Mouse (Mus musculus): ENCODE results near the gene Mapk10. TPM values are rescaled to one million over a fixed set of nuclear protein-coding genes. Genes with fewer than 3 reads are reported as not detected.
A peak's percentile ranks its signal among the peaks of the same experiment; 100 is the strongest.

The Mapk10 gene
- total RNA-seq, 2 experiments from 2014 or later = 30.0 to 37.4 TPM

- intact Hi-C loops (cut with DNase I) = no loop called here
- no peak for DNase-seq
These were observed 138.8 kb downstream of the Mapk10 start for GRCm38 (mm10) chr5:103072200-103072825.

GRCm38 (mm10) chr5:103071006-103071612 is 140.0 kb downstream of the Mapk10 start:
- intact Hi-C loops (cut with DNase I) = no loop called here
- no peak for DNase-seq

GRCm38 (mm10) chr5:103050319-103050916 is 160.7 kb downstream of the Mapk10 start:
- intact Hi-C loops (cut with DNase I) = no loop called here
- no peak for DNase-seq

- intact Hi-C loops (cut with DNase I) = no loop called here
- DNase-seq = no peak
These were observed 163.1 kb downstream of the Mapk10 start for GRCm38 (mm10) chr5:103048011-103048410.

- intact Hi-C loops (cut with DNase I) = no loop called here
- no peak for DNase-seq
These were observed 173.4 kb downstream of the Mapk10 start for GRCm38 (mm10) chr5:103037752-103038151.

- intact Hi-C loops (cut with DNase I) = no loop called here
- DNase-seq = peak; percentile 46 to 50
These were observed 182.1 kb downstream of the Mapk10 start for GRCm38 (mm10) chr5:103028940-103029621.

- peak in 1 of 2 experiments; percentile 17 for DNase-seq
- intact Hi-C loops (cut with DNase I) = no loop called here
These were observed 188.5 kb downstream of the Mapk10 start for GRCm38 (mm10) chr5:103022504-103023172.

GRCm38 (mm10) chr5:103021479-103021878 is 189.7 kb downstream of the Mapk10 start:
- intact Hi-C loops (cut with DNase I) = no loop called here
- DNase-seq = no peak

GRCm38 (mm10) chr5:103020954-103021353 is 190.2 kb downstream of the Mapk10 start:
- no peak for DNase-seq
- intact Hi-C loops (cut with DNase I) = no loop called here

- DNase-seq = no peak
- intact Hi-C loops (cut with DNase I) = no loop called here
These were observed 191.0 kb downstream of the Mapk10 start for GRCm38 (mm10) chr5:103020127-103020526.

GRCm38 (mm10) chr5:103017637-103018036 is 193.5 kb downstream of the Mapk10 start:
- DNase-seq = no peak
- intact Hi-C loops (cut with DNase I) = no loop called here

GRCm38 (mm10) chr5:103014309-103014708 is 196.8 kb downstream of the Mapk10 start:
- DNase-seq = no peak
- intact Hi-C loops (cut with DNase I) = no loop called here

GRCm38 (mm10) chr5:103008894-103009293 is 202.2 kb downstream of the Mapk10 start:
- intact Hi-C loops (cut with DNase I) = no loop called here
- no peak for DNase-seq

- intact Hi-C loops (cut with DNase I) = no loop called here
These were observed 209.0 kb downstream of the Mapk10 start for GRCm38 (mm10) chr5:103002116-103002515.

GRCm38 (mm10) chr5:103000572-103000971 is 210.6 kb downstream of the Mapk10 start:
- DNase-seq = no peak
- intact Hi-C loops (cut with DNase I) = no loop called here

More at GRCm38 (mm10) chr5:103002116-103002515, 209.0 kb downstream of the Mapk10 start:
- peak in 1 of 2 experiments; percentile 8 for DNase-seq

GRCm38 (mm10) chr5:102998524-102998923 is 212.6 kb downstream of the Mapk10 start:
- intact Hi-C loops (cut with DNase I) = no loop called here
- no peak for DNase-seq

- no peak for DNase-seq
- intact Hi-C loops (cut with DNase I) = no loop called here
These were observed 213.2 kb downstream of the Mapk10 start for GRCm38 (mm10) chr5:102997907-102998306.

- intact Hi-C loops (cut with DNase I) = no loop called here
- no peak for DNase-seq
These were observed 214.8 kb downstream of the Mapk10 start for GRCm38 (mm10) chr5:102996331-102996730.

GRCm38 (mm10) chr5:102995928-102996327 is 215.2 kb downstream of the Mapk10 start:
- intact Hi-C loops (cut with DNase I) = no loop called here

GRCm38 (mm10) chr5:102993951-102994350 is 217.2 kb downstream of the Mapk10 start:
- peak; percentile 38 to 48 for DNase-seq
- intact Hi-C loops (cut with DNase I) = no loop called here

More at GRCm38 (mm10) chr5:102995928-102996327, 215.2 kb downstream of the Mapk10 start:
- DNase-seq = no peak

GRCm38 (mm10) chr5:102991691-102992090 is 219.4 kb downstream of the Mapk10 start:
- no peak for DNase-seq
- intact Hi-C loops (cut with DNase I) = no loop called here
